Mouse (Mus musculus) heart, adult 2 months (tissue): ENCODE measurements around the gene Pdgfa. TPM values are rescaled to one million over a fixed set of nuclear protein-coding genes. Genes with fewer than 3 reads are reported as not detected.

ENCODE experiments used
- DNase-seq, 2 experiments: peaks; one replicate each; pipeline ENCODE4 v3.0.0; 2021
- H3K27ac ChIP-seq: fragments of 200-600 bp; 2 replicates; pipeline ENCODE4 v1.8.1; 2022
- H3K27me3 ChIP-seq: fragments of 200-500 bp; 2 replicates; pipeline ENCODE4 v1.6.1; 2012; ENCODE audit warnings: mild to moderate bottlenecking, low read length, inconsistent platforms, mixed read lengths; ENCODE audit not compliant: control insufficient read depth, insufficient read depth
- H3K36me3 ChIP-seq: fragments of 200-500 bp; 2 replicates; pipeline ENCODE4 v1.6.1; 2012; ENCODE audit warnings: low read length, inconsistent platforms; ENCODE audit not compliant: control insufficient read depth, insufficient read depth
- H3K4me1 ChIP-seq: fragments of 200-500 bp; 2 replicates; pipeline ENCODE4 v1.6.1; 2011; ENCODE audit warnings: low read length; ENCODE audit not compliant: control insufficient read depth, insufficient read depth
- H3K4me3 ChIP-seq: fragments of 200-600 bp; 2 replicates; pipeline ENCODE4 v1.8.1; 2022
- H3K79me2 ChIP-seq: fragments of 200-500 bp; replicated peaks from 2 replicates; pipeline ENCODE4 v1.6.1; 2012; ENCODE audit warnings: mild to moderate bottlenecking, inconsistent platforms, low read length, moderate library complexity, mixed read lengths; ENCODE audit not compliant: control insufficient read depth, insufficient read depth
- H3K9ac ChIP-seq: fragments of 200-500 bp; 2 replicates; pipeline ENCODE4 v1.6.1; 2012; ENCODE audit warnings: low read depth, mild to moderate bottlenecking, control low read depth, inconsistent platforms, low read length, mixed read lengths
- CTCF ChIP-seq: fragments of 200-600 bp; IDR thresholded peaks from 2 replicates; pipeline ENCODE4 v1.8.1; 2022; ENCODE audit warnings: antibody characterized with exemption, mild to moderate bottlenecking, moderate library complexity
- EP300 ChIP-seq: fragments of 200-500 bp; IDR thresholded peaks from 2 replicates; pipeline ENCODE4 v1.6.1; 2011; ENCODE audit warnings: low read depth, low read length, control low read depth; ENCODE audit not compliant: insufficient read depth
- POLR2A ChIP-seq: fragments of 200-500 bp; IDR thresholded peaks from 2 replicates; pipeline ENCODE4 v1.6.1; 2011; ENCODE audit warnings: mild to moderate bottlenecking, low read depth, low read length, control low read depth; ENCODE audit not compliant: insufficient read depth
- whole genome bisulfite sequencing: fragments of 180-500 bp; shearing (Covaris S2); methylation state at CpG from one replicate; pipeline ENCODE4 v1.1.7; 2018; 5-methylcytosine and 5-hydroxymethylcytosine counted together
- intact Hi-C: fragments of 180-260 bp; cut with DNase I; formaldehyde crosslinking; loops from one replicate; pipeline ENCODE4 v1.15.1; 2025
- polyA plus RNA-seq: library from polyadenylated mRNA; depleted of rRNA; stranded (reverse); fragments of >200 nt; gene quantifications from 2 replicates; pipeline ENCODE4 v1.2.3, GENCODE M21; 2012
- total RNA-seq, 2 experiments: library from RNA; stranded (reverse); gene quantifications; 2 replicates each; pipeline ENCODE4 v1.2.3; 2021

Gene Pdgfa
- total and polyA plus RNA-seq, 3 experiments, result 14.2 to 20.7 (median 19.6) TPM

DNA sequence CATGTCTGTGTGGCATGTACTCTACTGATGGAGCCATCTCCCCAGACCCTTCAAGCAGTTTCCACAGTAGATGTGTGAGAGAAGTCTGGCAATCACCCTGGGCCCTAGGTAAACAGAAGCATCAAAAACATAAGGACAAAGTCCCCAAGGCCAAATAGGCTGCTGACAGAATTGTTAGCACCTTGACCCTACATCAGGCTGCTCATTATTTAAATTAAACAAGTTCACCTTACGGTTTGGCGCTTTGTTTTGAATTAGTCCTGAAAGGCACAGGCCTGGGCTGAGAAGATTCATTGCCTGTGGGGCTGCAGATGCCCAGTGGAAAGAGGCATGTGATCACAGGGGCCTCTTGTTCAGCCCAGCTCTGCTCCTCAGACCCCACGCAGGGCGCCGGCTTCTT lies 50.2 kb downstream of the Pdgfa start:
- 93% methylated on average over 5 of the region's 5 CpGs for WGBS
- H3K27ac ChIP-seq, result no peak overlapping the region

GRCm38 (mm10) chr5:138945011-138945410 lies 52.2 kb downstream of the Pdgfa start:
- H3K4me1 ChIP-seq, result peaks cover 2% of the 10 kb centered on the region
- H3K27ac ChIP-seq, result peak overlapping the region; percentile 51
- DNase-seq, result peak in 1 of 2 experiments; percentile 40
- H3K36me3 ChIP-seq, result no peaks in the 10 kb centered on the region
- H3K27me3 ChIP-seq, result no peaks in the 10 kb centered on the region
- TF ChIP-seq CTCF, result no peak
- TF ChIP-seq POLR2A, result no peak
- no peak for TF ChIP-seq EP300
- intact Hi-C loops, result no loop called here
- WGBS, result 66% methylated on average over 3 of the region's 3 CpGs
- no peak overlapping the region for H3K4me3 ChIP-seq
- H3K79me2 ChIP-seq, result no peaks in the 10 kb centered on the region
- no peak overlapping the region for H3K9ac ChIP-seq

More for the DNA sequence above, 50.2 kb downstream of the Pdgfa start:
- Histone ChIP-seq H3K79me2 (no peaks in the 10 kb centered on the region), H3K36me3 (no peaks in the 10 kb centered on the region), H3K4me1 (peaks cover 2% of the 10 kb centered on the region), H3K9ac (no peak overlapping the region), H3K4me3 (no peak overlapping the region), H3K27me3 (no peaks in the 10 kb centered on the region)
- intact Hi-C loops, result no loop called here
- DNase-seq, result no peak
- TF ChIP-seq CTCF, result no peak
- TF ChIP-seq EP300, result no peak
- no peak for TF ChIP-seq POLR2A

GRCm38 (mm10) chr5:138944551-138944950 lies 52.6 kb downstream of the Pdgfa start:
- Histone ChIP-seq H3K4me1 (peaks cover 2% of the 10 kb centered on the region), H3K4me3 (no peak overlapping the region), H3K79me2 (no peaks in the 10 kb centered on the region), H3K27me3 (no peaks in the 10 kb centered on the region), H3K27ac (peak overlapping the region; percentile 36; the same call in 1 of the 2 replicates), H3K9ac (no peak overlapping the region), H3K36me3 (no peaks in the 10 kb centered on the region)
- 66% methylated on average over 7 of the region's 7 CpGs for WGBS
- no peak for TF ChIP-seq CTCF
- TF ChIP-seq POLR2A, result no peak
- TF ChIP-seq EP300, result no peak
- intact Hi-C loops, result loop anchor here (5.0 kb wide), 1 partner anchor 97 kb away; no protein-coding TSS in a partner anchor
- peak in 1 of 2 experiments; percentile 34 for DNase-seq

GRCm38 (mm10) chr5:138941842-138942241 lies 55.3 kb downstream of the Pdgfa start:
- H3K27ac ChIP-seq, result no peak overlapping the region
- no peak overlapping the region for H3K9ac ChIP-seq
- intact Hi-C loops, result loop anchor here (5.0 kb wide), 1 partner anchor 95 kb away; no protein-coding TSS in a partner anchor
- no peaks in the 10 kb centered on the region for H3K27me3 ChIP-seq
- peak in 1 of 2 experiments; percentile 15 for DNase-seq
- no peaks in the 10 kb centered on the region for H3K36me3 ChIP-seq
- no peaks in the 10 kb centered on the region for H3K79me2 ChIP-seq
- no peak overlapping the region for H3K4me3 ChIP-seq
- TF ChIP-seq POLR2A (no peak), EP300 (no peak), CTCF (no peak)
- no peaks in the 10 kb centered on the region; the same call in 1 of the 2 replicates for H3K4me1 ChIP-seq
- WGBS, result 31% methylated on average over 8 of the region's 8 CpGs

- Histone ChIP-seq H3K27ac (no peak overlapping the region), H3K27me3 (no peaks in the 10 kb centered on the region), H3K36me3 (no peaks in the 10 kb centered on the region), H3K9ac (no peak overlapping the region), H3K4me3 (no peak overlapping the region), H3K79me2 (no peaks in the 10 kb centered on the region), H3K4me1 (no peaks in the 10 kb centered on the region)
- 91% methylated on average over 4 of the region's 4 CpGs for WGBS
- no peak for TF ChIP-seq EP300
- TF ChIP-seq POLR2A, result no peak
- TF ChIP-seq CTCF, result no peak
- intact Hi-C loops, result loop anchor here (5.0 kb wide), 1 partner anchor 93 kb away; no protein-coding TSS in a partner anchor
- DNase-seq, result no peak
These were observed 56.6 kb downstream of the Pdgfa start for GRCm38 (mm10) chr5:138940576-138940975.

DNA sequence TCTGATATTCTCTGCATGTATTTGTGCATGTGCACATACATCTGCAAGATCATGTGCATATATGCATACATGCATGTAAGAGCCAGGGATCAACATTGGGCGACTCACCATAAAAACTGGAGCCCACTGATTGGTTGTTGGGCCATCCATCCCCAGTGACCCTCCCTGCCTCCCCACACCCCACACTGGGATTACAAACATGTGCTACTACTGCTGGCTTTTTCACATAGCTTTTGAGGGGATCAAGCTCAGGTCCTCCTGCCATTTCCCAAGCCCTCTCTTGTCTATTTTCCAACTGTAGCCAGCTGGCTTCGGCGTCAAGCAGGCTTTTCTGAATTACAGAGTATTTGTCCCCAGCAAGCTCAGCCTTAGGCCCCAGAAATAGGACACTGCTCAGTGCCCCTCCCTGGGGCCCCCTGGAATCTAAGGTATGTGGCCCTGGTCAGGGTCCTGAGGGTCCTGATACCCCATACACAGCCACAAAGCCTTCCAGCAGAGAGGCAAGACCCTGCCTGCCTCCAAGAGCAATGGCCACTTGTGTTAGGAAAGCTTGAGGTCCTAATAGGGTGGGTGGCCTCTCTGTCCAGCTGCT lies 58.5 kb downstream of the Pdgfa start:
- Histone ChIP-seq H3K27ac (no peak overlapping the region), H3K4me3 (no peak overlapping the region), H3K79me2 (no peaks in the 10 kb centered on the region), H3K9ac (no peak overlapping the region), H3K4me1 (no peaks in the 10 kb centered on the region), H3K36me3 (no peaks in the 10 kb centered on the region), H3K27me3 (no peaks in the 10 kb centered on the region)
- 69% methylated on average over 3 of the region's 3 CpGs for WGBS
- TF ChIP-seq CTCF, result no peak
- no peak for TF ChIP-seq EP300
- no peak for DNase-seq
- intact Hi-C loops, result no loop called here
